Mouse (Mus musculus) heart, adult 2 months (tissue): ENCODE data around the gene Hoxb3.

ENCODE experiments used
- CTCF ChIP-seq: fragments of 200-600 bp; IDR thresholded peaks from 2 replicates; pipeline ENCODE4 v1.8.1; 2022; ENCODE audit warnings: antibody characterized with exemption, mild to moderate bottlenecking, moderate library complexity
- EP300 ChIP-seq: fragments of 200-500 bp; IDR thresholded peaks from 2 replicates; pipeline ENCODE4 v1.6.1; 2011; ENCODE audit warnings: low read depth, low read length, control low read depth; ENCODE audit not compliant: insufficient read depth
- POLR2A ChIP-seq: fragments of 200-500 bp; IDR thresholded peaks from 2 replicates; pipeline ENCODE4 v1.6.1; 2011; ENCODE audit warnings: mild to moderate bottlenecking, low read depth, low read length, control low read depth; ENCODE audit not compliant: insufficient read depth

- TF ChIP-seq CTCF (no peak), POLR2A (no peak), EP300 (no peak)
Observed at GRCm38 (mm10) chr11:96284774-96285734, 38.1 kb upstream of the Hoxb3 start.
